Mouse (Mus musculus) R1 (cell line): Measurements from ENCODE around the gene Taf13.

Experiments
- DNase-seq: peaks from one replicate; pipeline ENCODE4 v3.0.0-alpha.2; 2018; ENCODE audit warnings: low read depth, low spot score

Gene Taf13

GRCm38 (mm10) chr3:108572309-108573010 lies 962 bp downstream of the Taf13 start:
- DNase-seq, result no peak

GRCm38 (mm10) chr3:108574018-108574417 lies 2.5 kb downstream of the Taf13 start:
- DNase-seq, result no peak

GRCm38 (mm10) chr3:108584580-108584979 lies 13.1 kb downstream of the Taf13 start:
- no peak for DNase-seq

DNA sequence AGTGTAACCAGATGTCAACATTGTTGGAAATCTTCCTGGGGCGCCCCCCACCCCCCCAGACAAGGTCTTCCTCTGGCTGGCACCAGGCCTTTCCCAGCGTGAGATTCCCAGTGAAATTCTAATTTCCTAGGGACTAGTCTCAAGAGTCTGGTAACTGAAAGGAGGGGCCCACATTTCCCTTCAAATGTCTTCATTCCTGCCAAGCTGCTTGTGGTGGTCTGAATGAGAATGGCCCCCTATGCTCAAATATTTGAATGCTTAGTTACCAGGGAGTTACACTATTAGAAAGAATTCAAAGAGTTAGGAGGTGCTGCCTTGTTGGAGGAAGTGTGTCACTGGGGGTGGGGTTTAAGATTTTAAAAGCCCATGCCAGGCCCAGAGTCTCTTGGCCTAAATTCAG lies 16.9 kb downstream of the Taf13 start:
- peak; percentile 92 for DNase-seq

GRCm38 (mm10) chr3:108590786-108591529 lies 19.5 kb downstream of the Taf13 start, which contains the start of gene Wdr47:
Gene Wdr47 (plus strand): TSS chr3:108591279.
- peak; percentile 96 for DNase-seq

GRCm38 (mm10) chr3:108591530-108592522 lies 20.3 kb downstream of the Taf13 start:
- peak; percentile 85 for DNase-seq

- no peak for DNase-seq
Observed at GRCm38 (mm10) chr3:108608906-108609305, 37.4 kb downstream of the Taf13 start.
